ENCODE assay signal across 8 mouse cellular contexts in genomic region chr9:45407706-45408675, GRCm38 (mm10). TPM values are rescaled to one million over a fixed set of nuclear protein-coding genes. Genes with fewer than 3 reads are reported as not detected.
DNase-seq lines count a peak whose midpoint lies in the region; ATAC-seq lines count a peak whose summit lies in the region.

No protein-coding gene starts in this region.

- DNase-seq in adrenal gland, adult (ENCODE audit: inconsistent age in 2 of 2, low spot score in 1 of 2), result peak; percentile 77 to 93
- DNase-seq in gastrocnemius, postnatal 10 days, result peak; percentile 91
- DNase-seq in hindlimb bud, embryonic 11.5 days (ENCODE audit: extremely low spot score, low read depth, low spot score), result peak; percentile 22
- DNase-seq in left cerebral cortex, postnatal 14 days (ENCODE audit: low spot score in 2 of 2), result peak; percentile 80 to 84
- DNase-seq in right cerebral cortex, postnatal 14 days, result peak; percentile 92
- DNase-seq in urinary bladder, postnatal 4 days (ENCODE audit: low spot score in 2 of 2), result peak; percentile 65 to 82

- ATAC-seq in common myeloid progenitor, adult 5-6 weeks (replicated peaks; ENCODE audit: low read depth, poor library complexity, severe bottlenecking), result peak; percentile 70
- peak; percentile 68 for ATAC-seq in megakaryocyte progenitor cell, adult 5-6 weeks (replicated peaks; ENCODE audit: poor library complexity)

- intact Hi-C loops in left cerebral cortex, postnatal 14 days (cut with DNase I), result loop anchor here (5.0 kb wide), 2 partner anchors 106 to 186 kb away; no protein-coding TSS in a partner anchor

RNA-seq across cellular contexts. Expression of gene Fxyd2, which starts 8.5 kb away (rescaled TPM):
- total RNA-seq in common myeloid progenitor, adult 5-6 weeks (2017), result 1.4 TPM in 1 of 2 replicates, not detected in the other
- total RNA-seq in gastrocnemius, postnatal 10 days (2021), result 1 to 10 TPM; 1.4 to 1.6 TPM
- total RNA-seq in left cerebral cortex, postnatal 14 days (2021), result 1 to 10 TPM; 6.6 to 7.5 TPM
- total RNA-seq in megakaryocyte progenitor cell, adult 5-6 weeks (2015), result 0.78 and 0.79 TPM in 2 replicates
- 2.9 TPM in 1 of 2 replicates, not detected in the other for total RNA-seq in megakaryocyte progenitor cell, adult 5-6 weeks (2017)

RNA-seq across cellular contexts. Expression of gene Dscaml1, which starts 18.4 kb away (rescaled TPM):
- not detected in 2 replicates for total RNA-seq in common myeloid progenitor, adult 5-6 weeks (2017)
- under 1 TPM; 0.19 to 0.68 TPM for total RNA-seq in gastrocnemius, postnatal 10 days (2021)
- total RNA-seq in left cerebral cortex, postnatal 14 days (2021), result 10 to 100 TPM; 41.4 to 44.3 TPM
- total RNA-seq in megakaryocyte progenitor cell, adult 5-6 weeks (2015), result not detected in 2 replicates
- not detected in 2 replicates for total RNA-seq in megakaryocyte progenitor cell, adult 5-6 weeks (2017)

RNA-seq across cellular contexts. Expression of gene Fxyd6, which starts 38.0 kb away (rescaled TPM):
- total RNA-seq in common myeloid progenitor, adult 5-6 weeks (2017), result not detected in 2 replicates
- total RNA-seq in gastrocnemius, postnatal 10 days (2021), result 10 to 100 TPM; 61.2 to 65.6 TPM
- 100 to 1,000 TPM; 158 to 184 TPM for total RNA-seq in left cerebral cortex, postnatal 14 days (2021)
- not detected in 2 replicates for total RNA-seq in megakaryocyte progenitor cell, adult 5-6 weeks (2015)
- total RNA-seq in megakaryocyte progenitor cell, adult 5-6 weeks (2017), result 0.07 TPM in 1 of 2 replicates, not detected in the other

Comparison
In these comparisons a context has a peak if more than half of its experiments do, and no peak if none do; other contexts are left out.
1. Peak in every context shown above with its lines: DNase-seq and ATAC-seq.
2. DNase-seq: peak in every context shown above with its lines; median percentile 92 in right cerebral cortex, postnatal 14 days; 91 in gastrocnemius, postnatal 10 days; 85 in adrenal gland, adult; 82 in left cerebral cortex, postnatal 14 days; 74 in urinary bladder, postnatal 4 days; 22 in hindlimb bud, embryonic 11.5 days.
3. RNA of gene Dscaml1, which starts 18.4 kb away (total RNA-seq): 41.4 to 44.3 TPM in left cerebral cortex, postnatal 14 days; 0.19 to 0.68 TPM in gastrocnemius, postnatal 10 days, not detected in common myeloid progenitor, adult 5-6 weeks and not detected in megakaryocyte progenitor cell, adult 5-6 weeks; every median in the first group is over 10 times any median in the second.
4. RNA of gene Fxyd6, which starts 38.0 kb away (total RNA-seq): 158 to 184 TPM in left cerebral cortex, postnatal 14 days and 61.2 to 65.6 TPM in gastrocnemius, postnatal 10 days; not detected in common myeloid progenitor, adult 5-6 weeks and 0.07 TPM in megakaryocyte progenitor cell, adult 5-6 weeks; every median in the first group is over 10 times any median in the second.